Mouse (Mus musculus) stomach, postnatal 0 days (tissue): Measurements from ENCODE around the gene Itga9.

ENCODE experiments used
- CTCF ChIP-seq: IDR thresholded peaks from 2 replicates; pipeline ENCODE4 v1.5.1; 2016; ENCODE audit warnings: antibody characterized with exemption, low read depth, mild to moderate bottlenecking, moderate library complexity
- EP300 ChIP-seq: optimal IDR thresholded peaks from 2 replicates; pipeline ENCODE3; 2016; ENCODE audit warnings: antibody characterized with exemption

DNA sequence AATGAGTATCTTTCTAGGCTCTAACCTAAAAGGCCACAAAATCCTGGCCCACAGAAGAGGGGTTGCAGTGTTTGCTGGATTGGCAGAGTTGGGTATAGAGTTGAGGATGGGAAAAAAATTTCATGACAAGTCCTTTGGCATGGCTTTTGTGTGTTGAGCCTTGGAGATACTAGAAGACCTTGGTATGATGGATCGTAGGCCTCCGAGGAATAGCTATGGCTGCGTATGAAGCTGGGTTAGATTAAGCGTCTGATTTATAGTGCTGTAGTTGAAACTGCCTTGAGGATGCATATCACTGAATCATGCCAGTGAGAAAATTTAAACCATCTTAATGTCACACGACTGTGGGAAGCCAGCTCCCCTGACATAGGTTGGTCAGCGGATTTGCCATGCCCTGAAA is 114.6 kb downstream of the Itga9 start:
- TF ChIP-seq CTCF (no peak), EP300 (no peak)
